Mouse (Mus musculus): ENCODE results near the gene Usmg5. TPM values are rescaled to one million over a fixed set of nuclear protein-coding genes. Genes with fewer than 3 reads are reported as not detected.
"Not testable (repeated sequence)": the region's sequence is repeated elsewhere in the genome, so short reads cannot be mapped to it uniquely, and the experiment has no call there.

Usmg5 gene
- 1,000 to 10,000 TPM; 1,998 to 2,037 TPM for total RNA-seq (2021)

GRCm38 (mm10) chr19:47090550-47091156 is at the start of gene Usmg5, which contains the start of gene Pdcd11:
Gene Usmg5, minus strand, starts transcription at chr19:47090647.
Gene Pdcd11, plus strand, starts transcription at chr19:47090768.
- DNase-seq = peak; percentile 98
- intact Hi-C loops (cut with DNase I) = no loop called here

- intact Hi-C loops (cut with DNase I); DNase-seq: not testable (repeated sequence)
Observed at GRCm38 (mm10) chr19:47139611-47140010, 49.2 kb upstream of the Usmg5 start.

GRCm38 (mm10) chr19:47137771-47138421 is 47.4 kb upstream of the Usmg5 start, which contains the start of gene Calhm2:
Gene Calhm2, minus strand, starts transcription at chr19:47138294.
- peak; percentile 70 to 78 for DNase-seq
- intact Hi-C loops (cut with DNase I) = no loop called here

- intact Hi-C loops (cut with DNase I) = no loop called here
- peak; percentile 56 to 72 for DNase-seq
Observed at GRCm38 (mm10) chr19:47137051-47137581, 46.7 kb upstream of the Usmg5 start.

- DNase-seq = no peak
- intact Hi-C loops (cut with DNase I) = no loop called here
Observed at GRCm38 (mm10) chr19:47136170-47136569, 45.7 kb upstream of the Usmg5 start.

GRCm38 (mm10) chr19:47135568-47135967 is 45.1 kb upstream of the Usmg5 start:
- no peak for DNase-seq
- intact Hi-C loops (cut with DNase I) = no loop called here

GRCm38 (mm10) chr19:47133161-47133560 is 42.7 kb upstream of the Usmg5 start:
- no peak for DNase-seq
- intact Hi-C loops (cut with DNase I) = no loop called here

GRCm38 (mm10) chr19:47130551-47131125 is 40.2 kb upstream of the Usmg5 start:
- DNase-seq = no peak
- intact Hi-C loops (cut with DNase I) = no loop called here

GRCm38 (mm10) chr19:47128835-47129234 is 38.4 kb upstream of the Usmg5 start:
- no peak for DNase-seq
- intact Hi-C loops (cut with DNase I) = no loop called here

- no peak for DNase-seq
- intact Hi-C loops (cut with DNase I) = no loop called here
Observed at GRCm38 (mm10) chr19:47128164-47128563, 37.7 kb upstream of the Usmg5 start.

- intact Hi-C loops (cut with DNase I) = no loop called here
- peak in 1 of 2 experiments; percentile 48 for DNase-seq
Observed at GRCm38 (mm10) chr19:47122802-47123201, 32.4 kb upstream of the Usmg5 start.

GRCm38 (mm10) chr19:47121054-47121453 is 30.6 kb upstream of the Usmg5 start:
- DNase-seq = peak; percentile 31 to 54
- intact Hi-C loops (cut with DNase I) = loop anchor here (1.0 kb wide), 1 partner anchor 47 kb away; no protein-coding TSS in a partner anchor

GRCm38 (mm10) chr19:47118634-47119033 is 28.2 kb upstream of the Usmg5 start:
- intact Hi-C loops (cut with DNase I) = no loop called here
- DNase-seq = no peak

- DNase-seq = no peak
- intact Hi-C loops (cut with DNase I) = no loop called here
Observed at GRCm38 (mm10) chr19:47104641-47105271, 14.3 kb upstream of the Usmg5 start.

- intact Hi-C loops (cut with DNase I) = no loop called here
- no peak for DNase-seq
Observed at GRCm38 (mm10) chr19:47101080-47101479, 10.6 kb upstream of the Usmg5 start.

GRCm38 (mm10) chr19:47089718-47090525 is 525 bp downstream of the Usmg5 start:
- no peak for DNase-seq
- intact Hi-C loops (cut with DNase I) = loop anchor here (2.0 kb wide), 1 partner anchor 21 kb away; no protein-coding TSS in a partner anchor

- DNase-seq = peak; percentile 34 to 44
- intact Hi-C loops (cut with DNase I) = loop anchor here (2.0 kb wide), 1 partner anchor 19 kb away; no protein-coding TSS in a partner anchor
Observed at GRCm38 (mm10) chr19:47088226-47088625, 2.2 kb downstream of the Usmg5 start.

- intact Hi-C loops (cut with DNase I) = loop anchor here (2.0 kb wide), 1 partner anchor 21 kb away; no protein-coding TSS in a partner anchor
Observed at GRCm38 (mm10) chr19:47067924-47068611, 22.4 kb downstream of the Usmg5 start.

GRCm38 (mm10) chr19:47067096-47067882 is 23.2 kb downstream of the Usmg5 start, which contains the start of gene Taf5:
Gene Taf5, plus strand, starts transcription at chr19:47067746.
- intact Hi-C loops (cut with DNase I) = no loop called here
- peak; percentile 99 for DNase-seq

More at GRCm38 (mm10) chr19:47067924-47068611, 22.4 kb downstream of the Usmg5 start:
- DNase-seq = peak; percentile 89 to 91

Measured in heart, postnatal 10 days (tissue).